Mouse (Mus musculus) cerebellum, adult 9-11 months (tissue): ENCODE data around the gene Pam.
"Not testable (repeated sequence)": the region's sequence is repeated elsewhere in the genome, so short reads cannot be mapped to it uniquely, and the experiment has no call there.

Experiments
- DNase-seq: peaks from one replicate; pipeline ENCODE4 v3.0.0; 2022

The Pam gene

DNA sequence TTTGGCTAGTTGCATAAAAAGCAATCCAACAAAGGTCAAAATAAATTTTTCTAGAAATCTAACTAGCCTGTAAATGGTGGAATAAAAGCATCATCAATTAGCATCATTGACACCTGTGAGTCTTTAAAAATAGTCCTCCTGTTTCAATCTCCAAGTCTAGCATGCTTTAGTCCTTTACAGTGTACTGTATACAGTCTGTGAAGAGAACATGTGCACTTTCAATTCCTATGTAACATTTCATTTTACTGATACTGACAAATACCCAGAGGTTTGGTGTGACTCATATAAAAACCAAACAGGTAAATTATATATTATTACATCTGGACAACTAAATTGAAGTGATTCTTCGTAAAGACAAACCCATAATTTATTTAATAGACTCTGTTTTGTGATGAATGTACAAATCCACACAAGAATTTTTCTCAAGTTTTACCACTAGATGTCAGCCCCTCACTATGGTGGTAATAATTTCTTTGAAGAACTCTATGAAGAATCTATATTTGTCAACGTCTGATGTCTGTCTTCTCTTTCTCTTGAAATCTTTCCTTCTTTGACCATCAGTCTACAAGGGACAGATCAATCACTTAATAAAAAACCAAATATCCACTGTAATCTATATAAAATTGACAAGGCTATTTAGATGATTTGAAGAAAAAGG lies 286.1 kb downstream of the Pam start:
- DNase-seq = no peak

DNA sequence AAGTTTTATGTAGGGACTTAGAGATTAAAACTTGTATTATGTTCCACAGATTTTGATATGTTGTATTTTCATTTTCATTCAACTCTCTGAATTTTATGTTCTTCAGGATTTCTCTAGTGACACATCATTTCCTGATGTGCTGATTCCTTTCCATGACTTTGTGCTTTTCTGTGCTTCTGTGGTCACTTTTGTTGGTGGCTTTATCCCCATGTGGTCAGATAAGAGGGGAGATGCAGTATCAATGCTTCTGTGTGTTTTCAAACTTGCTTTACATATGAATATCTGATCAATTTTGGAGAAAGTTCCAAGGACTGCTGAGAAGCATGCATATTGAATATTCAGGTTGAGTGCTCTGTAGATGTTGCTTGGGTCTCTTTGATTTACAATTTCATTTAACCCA lies 290.9 kb downstream of the Pam start:
- DNase-seq = no peak

DNA sequence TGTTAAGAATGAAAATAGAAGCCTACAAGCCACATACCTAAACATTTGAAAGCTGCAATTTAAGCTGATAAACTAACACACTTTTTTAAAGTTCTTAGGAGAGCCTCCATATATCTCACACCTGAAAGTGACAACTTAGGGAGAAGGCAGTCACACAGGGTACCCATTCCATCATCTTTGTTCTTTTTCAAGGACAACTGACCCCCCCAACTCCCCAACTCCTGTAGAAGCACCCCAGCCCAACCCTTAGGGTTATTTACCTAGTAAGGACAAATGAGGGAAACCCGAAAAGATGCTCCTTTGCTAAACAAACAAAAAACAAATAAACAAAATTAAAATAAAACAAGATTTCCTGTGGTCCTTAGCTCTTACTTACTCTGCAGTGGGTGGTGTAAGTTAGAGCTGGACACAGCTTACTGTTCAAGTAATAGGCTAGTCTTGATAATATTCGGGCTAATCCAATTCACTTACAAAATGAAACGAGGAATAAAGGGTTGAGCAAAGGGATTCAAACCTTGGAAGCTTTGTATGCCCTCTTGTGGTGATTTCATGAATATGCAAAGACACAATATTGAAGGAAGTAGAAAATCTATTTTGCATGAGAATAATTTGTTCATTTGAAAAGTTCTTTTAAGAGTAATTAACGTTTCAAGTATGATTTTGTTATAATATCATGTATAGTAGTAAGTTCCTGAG lies 293.1 kb downstream of the Pam start:
- no peak for DNase-seq

DNA sequence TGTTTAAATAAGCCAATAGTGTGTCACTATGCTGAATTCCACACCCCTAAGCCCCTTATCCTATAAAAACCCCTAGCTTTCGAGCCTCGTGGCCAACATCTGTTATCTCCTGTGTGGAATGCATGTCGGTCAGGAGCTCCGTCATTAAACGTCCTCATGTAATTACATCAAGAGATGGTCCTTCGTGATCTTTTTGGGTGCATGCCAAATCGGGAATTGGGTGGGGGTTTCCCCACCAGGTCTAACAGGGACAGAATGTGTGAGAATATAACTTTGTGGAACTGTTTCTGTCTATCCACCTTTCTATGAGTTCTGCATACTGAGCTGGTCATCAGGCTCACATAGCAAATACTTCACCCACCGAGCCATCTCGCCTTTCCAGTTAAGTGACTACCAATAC lies 299.5 kb downstream of the Pam start:
- no peak for DNase-seq

DNA sequence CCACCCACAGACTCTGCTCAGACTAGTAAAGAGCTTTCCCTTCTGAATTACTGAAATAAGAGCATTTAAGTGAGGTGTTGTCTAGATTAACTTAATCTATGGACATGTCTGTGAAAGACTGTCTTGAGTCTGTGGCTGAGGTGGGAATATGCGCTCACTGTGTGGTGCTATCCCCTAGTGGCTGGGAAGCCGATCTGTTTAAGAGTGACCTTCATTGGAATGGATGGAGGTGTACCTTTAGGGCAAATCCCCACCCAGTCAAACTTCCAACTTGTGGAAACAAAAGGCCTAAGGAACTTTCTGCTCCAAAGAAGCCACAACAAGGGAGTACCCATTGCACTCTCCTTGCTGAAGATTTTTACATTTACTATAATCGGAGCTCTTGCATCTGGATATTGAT lies 301.3 kb downstream of the Pam start:
- no peak for DNase-seq

DNA sequence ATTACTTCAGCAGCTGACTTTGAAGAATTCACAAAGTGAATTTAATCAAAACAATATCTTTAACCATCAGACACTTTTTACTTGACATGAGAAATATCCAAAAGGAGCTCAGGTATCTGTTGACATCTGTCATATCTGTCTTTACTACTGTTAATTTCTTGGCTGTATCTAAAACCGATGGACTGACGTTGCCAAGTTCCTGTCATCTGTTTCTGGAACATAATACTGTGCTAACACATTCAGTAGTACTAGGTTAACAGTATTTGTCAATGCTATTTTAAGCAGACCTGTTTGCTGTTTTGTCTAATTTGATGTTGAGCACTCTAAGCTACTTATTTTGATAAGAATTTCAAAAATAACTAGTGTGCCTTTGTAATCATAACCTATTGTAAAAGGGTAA lies 307.0 kb downstream of the Pam start:
- no peak for DNase-seq

DNA sequence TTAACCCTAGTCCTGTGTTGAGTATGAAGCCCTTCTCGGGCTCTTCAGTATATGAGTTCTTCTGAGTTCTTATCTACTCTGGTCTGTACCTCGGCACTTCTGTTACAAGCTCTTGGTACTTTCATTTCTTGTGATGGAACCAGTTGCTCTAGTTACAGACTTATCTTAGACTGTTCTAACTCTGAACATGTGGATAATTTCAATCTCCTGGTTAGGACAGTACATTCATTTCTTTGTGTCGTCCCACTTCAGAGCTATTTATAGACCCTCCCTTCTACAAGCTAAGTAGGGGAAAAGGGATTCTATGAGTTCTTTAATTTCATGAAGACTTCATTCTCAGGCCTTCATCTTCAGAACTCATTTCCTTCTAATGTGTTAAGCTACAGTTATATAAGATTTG lies 307.8 kb downstream of the Pam start:
- no peak for DNase-seq

DNA sequence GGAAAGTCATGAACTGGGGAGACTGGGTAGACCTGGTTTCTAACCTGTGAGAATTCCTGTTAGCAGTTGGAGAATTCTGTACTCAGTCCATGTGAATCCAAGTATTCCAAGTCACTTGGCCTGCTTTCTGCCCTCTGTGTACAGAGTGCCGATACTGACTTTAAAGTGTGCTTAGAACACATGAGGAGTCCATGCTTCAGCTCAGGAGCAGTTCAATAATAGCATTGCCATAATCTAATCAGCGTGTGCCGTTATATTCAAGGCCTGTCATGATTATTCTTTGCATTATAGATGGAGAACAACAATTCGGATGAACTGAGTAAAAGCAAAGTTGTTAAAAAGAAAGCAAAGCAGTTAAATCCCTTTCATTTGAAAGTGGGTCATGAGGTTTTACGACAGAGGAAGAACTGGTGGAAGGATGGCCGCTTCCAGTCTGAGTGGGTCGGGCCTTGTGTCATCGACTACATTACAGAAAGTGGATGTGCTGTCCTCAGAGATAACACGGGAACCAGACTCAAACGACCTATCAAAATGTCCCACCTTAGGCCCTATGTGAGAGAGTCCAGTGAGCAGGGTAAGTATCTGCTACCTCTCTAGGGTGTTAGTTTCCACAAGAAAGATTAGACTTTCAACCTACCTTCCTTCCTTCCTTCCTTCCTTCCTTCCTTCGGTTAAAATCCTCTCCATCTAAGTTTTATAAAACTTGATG lies 309.6 kb downstream of the Pam start:
- no peak for DNase-seq

DNA sequence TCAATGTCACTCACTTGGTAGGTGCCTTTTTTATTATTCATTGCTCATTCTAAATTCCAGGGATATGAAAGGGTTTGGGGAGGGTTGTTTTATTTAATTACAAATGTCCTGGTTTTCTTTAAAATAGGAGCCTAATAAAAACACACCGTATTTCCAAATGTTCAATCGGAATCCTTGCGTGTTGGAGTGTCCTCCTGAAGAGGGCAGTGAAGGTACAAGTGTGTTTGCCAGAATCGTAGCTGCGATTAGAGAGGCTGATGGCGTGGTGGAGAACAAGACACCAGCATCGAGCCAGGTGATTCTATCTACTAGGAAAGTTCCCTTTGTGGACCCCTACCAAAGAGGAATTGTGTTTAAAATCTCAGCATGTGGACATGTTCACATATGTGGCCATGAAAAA lies 310.5 kb downstream of the Pam start:
- DNase-seq = no peak

DNA sequence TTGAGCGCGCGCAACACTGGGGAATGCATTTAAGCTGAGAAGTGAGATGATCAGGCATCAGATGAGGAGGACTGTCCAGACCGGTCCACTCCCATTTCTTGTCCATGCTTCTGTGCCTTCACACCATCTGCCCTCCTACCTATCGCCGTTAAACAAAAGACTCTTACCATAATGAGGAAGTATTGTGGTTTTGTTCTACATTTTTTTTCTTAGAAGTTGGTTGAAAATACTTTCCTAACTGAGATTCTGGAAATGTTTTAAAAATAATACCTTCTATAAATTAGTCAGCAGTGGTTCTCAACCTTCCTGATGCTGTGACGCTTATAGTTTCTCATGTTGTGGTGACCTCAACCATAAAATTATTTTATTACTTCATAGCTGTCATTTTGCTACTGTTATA lies 313.8 kb downstream of the Pam start:
- DNase-seq = no peak

DNA sequence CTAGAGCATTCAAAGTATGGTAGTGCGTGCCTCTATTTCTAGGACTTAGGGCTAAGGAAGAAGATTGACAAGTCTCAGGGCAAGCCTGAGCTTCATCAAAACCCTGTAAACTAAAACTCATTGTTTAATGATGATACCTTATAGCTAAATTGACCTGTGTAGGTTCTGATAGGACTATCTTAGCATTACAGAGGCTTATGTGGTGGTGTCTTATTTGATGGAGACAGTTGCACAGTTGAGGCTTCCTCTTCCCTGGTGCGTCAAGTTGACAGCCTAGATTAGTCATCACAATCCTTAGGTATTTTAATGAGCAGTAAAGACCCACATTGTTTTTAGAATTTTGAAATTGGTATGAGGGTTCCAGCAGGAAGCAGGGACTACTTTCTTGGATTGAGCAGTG lies 321.5 kb downstream of the Pam start:
- DNase-seq = no peak

DNA sequence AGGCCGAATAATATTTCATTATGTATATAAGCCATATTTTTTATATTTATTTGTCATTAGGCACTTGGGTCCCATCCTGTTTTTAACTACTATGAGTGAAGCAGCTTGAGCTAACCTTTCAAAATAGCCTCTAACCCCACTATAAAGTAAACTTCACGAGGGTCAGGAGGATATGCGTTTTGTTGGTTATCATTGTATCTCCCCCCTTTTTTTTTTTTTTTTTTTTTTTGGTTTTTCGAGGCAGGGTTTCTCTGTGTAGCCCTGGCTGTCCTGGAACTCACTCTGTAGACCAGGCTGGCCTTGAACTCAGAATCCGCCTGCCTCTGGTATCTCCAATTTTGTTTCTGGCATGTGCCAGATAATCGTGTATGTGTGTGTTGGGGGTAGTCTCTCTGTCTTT lies 322.1 kb downstream of the Pam start:
- no peak for DNase-seq

DNA sequence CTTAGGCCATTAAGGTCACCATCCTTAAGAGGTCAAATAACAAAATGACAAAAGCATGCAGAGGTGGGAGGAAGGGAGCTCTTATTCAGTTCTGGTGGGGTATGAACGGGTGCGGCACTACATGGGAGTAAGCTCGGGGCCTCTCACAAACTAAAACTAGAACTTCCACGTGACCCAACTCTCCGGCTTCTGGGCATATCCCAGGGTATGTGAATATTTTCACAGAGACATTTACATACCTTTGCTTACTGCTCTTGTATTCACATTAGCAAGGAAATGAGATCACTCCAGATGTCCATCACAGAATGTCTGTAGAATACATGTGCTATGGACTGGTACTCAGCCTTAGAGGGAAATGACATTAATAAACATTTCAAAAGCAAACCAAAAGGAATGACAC lies 323.7 kb downstream of the Pam start:
- no peak for DNase-seq

DNA sequence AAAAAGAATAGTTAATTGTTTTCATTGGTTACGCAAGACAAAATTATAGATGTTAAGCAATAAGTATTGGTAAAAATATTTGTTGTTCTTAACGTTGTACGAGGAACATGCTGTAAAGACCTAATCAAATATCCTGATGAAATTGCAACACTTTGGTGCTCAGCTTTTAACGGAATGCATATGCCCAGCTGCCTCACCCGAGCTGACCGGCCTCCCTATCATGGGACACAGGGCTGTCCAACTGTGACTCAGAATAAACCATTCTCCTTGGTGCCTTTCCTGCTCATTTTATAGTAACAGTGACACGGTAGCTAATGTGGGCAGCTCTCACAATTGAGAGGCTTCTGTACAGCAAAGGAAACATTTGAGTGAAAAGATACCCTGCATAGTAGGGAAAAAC lies 324.3 kb downstream of the Pam start:
- DNase-seq = no peak

DNA sequence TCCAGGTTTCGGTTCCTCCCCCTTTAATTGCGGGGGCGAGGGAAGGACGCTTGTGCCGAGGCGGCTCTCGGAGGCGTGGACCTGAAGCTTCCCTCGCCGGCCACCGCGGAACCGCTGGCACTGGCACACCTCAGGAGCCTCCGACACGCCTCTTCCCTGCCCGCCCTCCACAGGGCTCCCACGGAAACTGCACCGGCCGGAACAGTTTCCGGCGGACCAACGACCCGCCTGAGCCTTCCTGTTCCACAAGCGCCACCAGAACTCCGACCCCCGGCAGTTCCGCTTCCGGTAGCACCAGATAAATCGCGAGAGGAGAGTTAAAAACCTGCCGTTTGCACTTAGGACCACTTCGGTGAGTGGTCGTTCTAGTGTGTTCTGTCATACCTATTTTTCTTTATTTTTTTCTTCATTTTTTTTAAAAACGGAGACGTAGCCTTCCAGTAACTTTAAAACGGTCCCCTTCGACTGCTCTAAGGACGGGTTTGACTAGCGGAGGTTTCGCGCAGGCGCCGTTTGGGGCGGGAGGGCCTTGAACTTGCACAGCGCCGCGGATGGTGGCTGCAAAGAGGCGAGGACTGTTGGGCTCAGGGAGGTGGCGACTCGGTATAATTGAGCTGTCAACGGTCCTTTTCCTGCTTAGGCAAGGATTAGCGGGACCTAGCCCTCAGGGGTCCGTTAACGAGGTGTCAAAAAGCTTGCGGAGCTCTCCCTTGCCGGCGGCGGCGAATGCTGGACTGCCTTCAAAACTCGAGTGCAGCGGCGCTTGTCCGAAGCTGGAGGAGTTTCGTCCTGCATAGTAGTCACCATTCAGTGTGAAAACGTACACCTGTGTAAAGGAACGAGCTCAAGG lies 325.3 kb downstream of the Pam start, which contains the start of the genes Gin1 and Ppip5k2:
TSS of gene Gin1 (plus strand) at position 269 of the 850 bp plus-strand sequence.
TSS of gene Ppip5k2 (minus strand) at position 508 of the 850 bp plus-strand sequence.
- peak; percentile 96 for DNase-seq

DNA sequence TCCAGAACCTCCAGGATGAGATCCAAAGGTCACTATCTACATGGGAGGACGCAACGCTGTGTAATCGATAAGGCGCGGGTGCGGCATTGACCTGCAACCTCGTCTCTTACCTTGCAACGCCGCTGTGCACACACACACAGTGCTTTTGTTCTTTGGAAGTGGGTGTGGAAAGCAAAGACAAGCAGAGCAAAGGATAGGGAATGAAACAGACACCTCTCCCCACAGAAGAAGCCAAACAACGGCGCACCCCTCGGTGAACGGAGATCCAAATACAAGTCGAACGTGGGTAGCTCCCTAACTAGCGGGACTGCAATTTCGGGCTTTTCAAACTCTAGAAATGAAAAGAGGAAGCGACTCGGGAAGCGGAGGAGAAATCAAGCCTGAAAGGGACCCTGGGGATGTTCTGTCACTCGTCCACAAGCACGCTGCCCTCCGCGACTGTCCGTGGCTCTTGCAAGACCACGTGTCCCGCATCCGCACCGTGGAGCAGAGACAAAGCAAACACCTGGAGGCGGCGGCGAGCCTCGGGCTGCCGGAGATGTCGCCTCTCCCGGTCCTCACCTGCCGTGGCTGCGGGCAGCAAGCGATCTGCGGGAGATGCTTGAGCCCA lies 326.0 kb downstream of the Pam start:
- peak; percentile 53 for DNase-seq

DNA sequence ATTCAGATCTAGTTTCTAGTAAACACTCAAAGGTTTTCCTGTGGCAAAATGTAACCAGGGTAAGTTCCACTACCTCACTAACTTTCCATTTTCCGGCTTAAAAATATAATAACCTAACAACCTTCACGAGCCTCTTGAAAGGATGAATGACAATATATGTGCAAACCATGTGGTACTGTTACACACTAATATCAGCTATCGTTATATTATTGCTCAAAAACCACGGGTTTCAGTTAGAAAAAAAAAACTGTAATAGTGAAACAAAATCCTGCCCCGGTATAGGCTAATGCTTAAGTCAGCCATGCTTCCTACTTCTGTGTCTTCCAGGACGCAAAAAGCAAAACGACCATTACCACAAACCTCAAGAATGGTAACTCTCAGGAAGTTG lies 326.5 kb downstream of the Pam start:
- DNase-seq = no peak

DNA sequence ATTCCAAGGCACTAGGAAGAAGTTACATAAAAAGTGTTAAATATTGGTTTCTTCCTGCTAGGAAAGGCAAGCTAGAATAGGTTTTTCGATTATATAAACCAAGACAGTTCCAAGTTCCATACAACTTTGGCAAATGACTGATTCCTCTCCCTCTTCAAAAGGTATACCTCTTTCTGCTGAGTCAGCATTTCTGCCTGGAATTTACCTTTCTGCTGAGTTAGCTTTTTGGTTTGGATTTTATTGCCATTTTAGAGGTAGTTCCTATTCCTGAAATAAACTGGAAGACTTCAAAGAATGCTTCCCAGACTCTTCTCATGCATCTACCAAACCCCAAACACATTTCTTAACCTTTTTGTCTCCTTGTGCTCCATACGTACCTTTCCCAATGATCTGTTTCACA lies 327.4 kb downstream of the Pam start:
- no peak for DNase-seq

DNA sequence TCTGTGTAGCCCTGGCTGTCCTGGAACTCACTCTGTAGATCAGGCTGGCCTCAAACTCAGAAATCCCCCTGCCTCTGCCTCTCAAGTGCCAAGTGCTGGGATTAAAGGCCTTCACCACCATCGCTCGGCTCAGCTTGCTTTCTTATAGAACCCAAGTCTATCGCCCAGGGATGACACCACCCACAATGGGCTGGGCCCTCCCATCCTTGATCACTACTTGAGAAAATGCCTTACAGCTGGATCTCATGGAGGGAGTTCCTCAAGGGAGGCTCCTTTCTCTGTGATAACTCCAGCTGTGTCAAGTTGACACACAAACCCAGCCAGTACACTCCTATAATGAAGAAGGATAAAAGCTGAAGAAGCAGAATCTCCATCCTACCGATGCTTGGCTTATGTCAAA lies 329.7 kb downstream of the Pam start:
- not testable (repeated sequence) for DNase-seq

DNA sequence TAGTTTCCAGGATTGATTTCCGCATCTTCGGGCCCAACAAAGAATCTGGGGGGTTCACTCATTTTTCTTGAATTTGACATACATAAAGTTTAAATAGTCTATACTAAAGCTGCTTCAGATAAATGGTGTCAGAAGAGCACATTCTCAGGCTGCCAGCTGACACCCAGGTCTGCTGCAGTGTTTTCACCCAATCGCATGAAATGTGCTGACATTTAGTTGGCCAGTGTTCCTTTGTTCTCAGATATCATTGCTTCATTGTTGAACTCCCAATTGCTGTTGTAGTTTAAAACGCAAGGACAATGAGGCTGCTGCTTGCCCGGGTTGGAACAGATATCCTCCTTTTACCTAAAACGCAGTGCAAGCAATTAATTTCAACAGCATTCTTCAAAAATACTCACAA lies 334.0 kb downstream of the Pam start:
- no peak for DNase-seq

DNA sequence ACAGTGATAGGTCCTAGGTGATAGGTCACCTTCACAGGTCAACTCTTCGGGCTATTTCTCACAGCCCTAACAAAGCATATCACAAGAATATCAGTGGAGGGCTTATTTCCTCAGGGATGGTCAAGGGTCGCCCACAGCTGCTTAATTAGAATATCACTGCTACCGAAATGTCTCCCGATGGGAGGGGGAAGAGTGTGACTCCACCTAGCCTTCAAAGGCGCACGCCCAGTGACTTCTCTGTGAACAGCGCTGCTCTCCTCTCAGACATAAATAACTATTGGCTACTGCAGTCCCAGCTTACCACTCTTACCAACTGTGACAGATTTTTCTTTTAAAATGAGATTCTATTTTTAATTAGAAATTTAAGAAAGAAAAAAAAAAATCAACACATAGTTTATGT lies 334.8 kb downstream of the Pam start:
- no peak for DNase-seq

DNA sequence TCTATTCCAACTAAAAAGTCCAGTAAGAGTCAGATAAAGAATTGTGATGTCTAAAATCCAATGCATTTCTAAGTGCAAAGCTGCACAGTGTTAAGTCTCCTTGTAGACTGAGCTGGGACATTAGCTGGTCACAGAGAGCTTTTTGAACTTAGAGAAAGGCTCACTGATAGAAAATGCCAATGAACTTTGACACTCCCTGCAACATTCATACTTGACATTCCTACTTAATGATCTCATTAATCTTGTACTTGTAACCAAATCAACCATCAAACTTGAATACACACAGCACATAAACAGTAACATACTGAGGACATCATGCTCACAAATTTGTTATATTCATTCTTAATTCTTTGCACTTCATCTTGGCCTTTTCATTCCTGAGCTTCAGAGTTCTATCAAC lies 335.6 kb downstream of the Pam start:
- DNase-seq = no peak

DNA sequence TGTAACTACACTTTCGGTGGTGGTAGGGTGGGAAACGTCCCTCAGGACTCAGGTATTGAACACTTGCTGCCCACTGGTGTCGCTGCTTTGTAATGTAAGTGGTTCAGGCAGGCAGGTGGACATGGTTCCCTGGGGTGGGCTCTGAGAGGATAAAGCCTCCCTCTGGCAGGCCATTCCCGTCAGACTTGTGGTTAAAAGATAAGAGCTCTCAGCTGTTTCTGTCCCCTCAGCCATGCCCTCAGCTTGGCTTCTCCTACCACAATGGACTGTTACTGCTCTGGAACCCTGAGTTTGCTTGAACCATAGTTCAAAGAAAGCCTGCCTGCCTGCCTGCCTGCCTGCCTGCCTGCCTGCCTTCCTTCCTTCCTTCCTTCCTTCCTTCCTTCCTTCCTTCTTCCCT lies 341.1 kb downstream of the Pam start:
- no peak for DNase-seq
